Mouse (Mus musculus): Measurements from ENCODE around the gene Zc3h7b. TPM values are rescaled to one million over a fixed set of nuclear protein-coding genes. Genes with fewer than 3 reads are reported as not detected.

Zc3h7b gene
- polyA plus RNA-seq (2015; fragmentation: Nextera tagmentation; extraction: Ambion mirVana), result 13.8 and 13.9 TPM in 2 replicates

- 4% methylated on average over 54 of the region's 65 CpGs for WGBS
- Histone ChIP-seq H3K4me1 (ENCODE audit: insufficient read depth, low read depth, low read length) (0 out of 2 replicates have a peak, but pooled peaks cover 4% of the 10 kb centered on the region), H3K27ac (ENCODE audit: low read length) (peak within 1 kb of the TSS; percentile 94), H3K9me3 (ENCODE audit: low read length) (no peaks in the 10 kb centered on the region), H3K36me3 (ENCODE audit: insufficient read depth, low read length) (no peaks in the 10 kb centered on the region), H3K4me2 (replicated peaks; ENCODE audit: low read depth, low read length) (peak within 1 kb of the TSS; percentile 90), H3K27me3 (replicated peaks; ENCODE audit: insufficient read depth, low read length) (no peaks in the 10 kb centered on the region), H3K4me3 (ENCODE audit: low read depth, low read length) (peak within 1 kb of the TSS; percentile 99), H3K9ac (replicated peaks; ENCODE audit: low read depth) (peak within 1 kb of the TSS; percentile 97)
- ATAC-seq, result peak; percentile 90
- TF ChIP-seq CTCF (IDR thresholded peaks at IDR 0.05) (peak; percentile 36), EP300 (IDR thresholded peaks at IDR 0.05) (no peak)
- peak; percentile 91 for DNase-seq (ENCODE audit: low spot score)
These were observed at the start of gene Zc3h7b, which contains the start of gene Rangap1 for GRCm38 (mm10) chr15:81744992-81745600. Zc3h7b (plus strand) TSS chr15:81745057. Rangap1 (minus strand) TSS chr15:81745530.

- Histone ChIP-seq H3K9me3 (ENCODE audit: low read length) (no peaks in the 10 kb centered on the region), H3K27ac (ENCODE audit: low read length) (no peak within 1 kb of the TSS), H3K4me2 (replicated peaks; ENCODE audit: low read depth, low read length) (no peak within 1 kb of the TSS), H3K9ac (replicated peaks; ENCODE audit: low read depth) (no peak within 1 kb of the TSS), H3K4me1 (ENCODE audit: insufficient read depth, low read depth, low read length) (no peaks in the 10 kb centered on the region; the same call in 1 of the 2 replicates), H3K36me3 (ENCODE audit: insufficient read depth, low read length) (no peaks in the 10 kb centered on the region), H3K4me3 (ENCODE audit: low read depth, low read length) (no peak within 1 kb of the TSS), H3K27me3 (replicated peaks; ENCODE audit: insufficient read depth, low read length) (peaks cover 16% of the 10 kb centered on the region; the same call in 1 of the 2 replicates)
- WGBS, result 57% methylated on average over 7 of the region's 7 CpGs
- ATAC-seq (no peak), DNase-seq (ENCODE audit: low spot score) (no peak)
- TF ChIP-seq CTCF (IDR thresholded peaks at IDR 0.05) (no peak), EP300 (IDR thresholded peaks at IDR 0.05) (no peak)
These were observed 47.7 kb upstream of the Zc3h7b start, which contains the start of gene Chadl for GRCm38 (mm10) chr15:81697175-81697574. Chadl (minus strand) TSS chr15:81697287.

GRCm38 (mm10) chr15:81697847-81698246, 47.0 kb upstream of the Zc3h7b start:
- H3K4me3 ChIP-seq (ENCODE audit: low read depth, low read length), result no peak overlapping the region
- H3K27me3 ChIP-seq (replicated peaks; ENCODE audit: insufficient read depth, low read length), result peaks cover 10% of the 10 kb centered on the region; the same call in 1 of the 2 replicates
- H3K4me2 ChIP-seq (replicated peaks; ENCODE audit: low read depth, low read length), result no peak overlapping the region
- DNase-seq (ENCODE audit: low spot score) (peak; percentile 31), ATAC-seq (no peak)
- 32% methylated on average over 3 of the region's 3 CpGs for WGBS
- H3K9me3 ChIP-seq (ENCODE audit: low read length), result no peaks in the 10 kb centered on the region
- no peak overlapping the region for H3K9ac ChIP-seq (replicated peaks; ENCODE audit: low read depth)
- no peak for TF ChIP-seq EP300 (IDR thresholded peaks at IDR 0.05)
- peak; percentile 61 for TF ChIP-seq CTCF (IDR thresholded peaks at IDR 0.05)
- no peak overlapping the region for H3K27ac ChIP-seq (ENCODE audit: low read length)
- H3K4me1 ChIP-seq (ENCODE audit: insufficient read depth, low read depth, low read length), result no peaks in the 10 kb centered on the region; the same call in 1 of the 2 replicates
- no peaks in the 10 kb centered on the region for H3K36me3 ChIP-seq (ENCODE audit: insufficient read depth, low read length)

GRCm38 (mm10) chr15:81698532-81698931, 46.3 kb upstream of the Zc3h7b start:
- H3K27ac ChIP-seq (ENCODE audit: low read length), result no peak overlapping the region
- ATAC-seq, result peak; percentile 37
- peak; percentile 77 for DNase-seq (ENCODE audit: low spot score)
- TF ChIP-seq EP300 (IDR thresholded peaks at IDR 0.05) (no peak), CTCF (IDR thresholded peaks at IDR 0.05) (no peak)
- no peaks in the 10 kb centered on the region for H3K36me3 ChIP-seq (ENCODE audit: insufficient read depth, low read length)
- H3K4me2 ChIP-seq (replicated peaks; ENCODE audit: low read depth, low read length), result no peak overlapping the region
- H3K9me3 ChIP-seq (ENCODE audit: low read length), result no peaks in the 10 kb centered on the region
- no peak overlapping the region for H3K4me3 ChIP-seq (ENCODE audit: low read depth, low read length)
- no peak overlapping the region for H3K9ac ChIP-seq (replicated peaks; ENCODE audit: low read depth)
- H3K27me3 ChIP-seq (replicated peaks; ENCODE audit: insufficient read depth, low read length), result 0 out of 2 replicates have a peak, but pooled peaks cover 5% of the 10 kb centered on the region
- no peaks in the 10 kb centered on the region; the same call in 1 of the 2 replicates for H3K4me1 ChIP-seq (ENCODE audit: insufficient read depth, low read depth, low read length)
- WGBS, result 25% methylated on average over 2 of the region's 2 CpGs

- no peak for DNase-seq (ENCODE audit: low spot score)
- Histone ChIP-seq H3K27me3 (replicated peaks; ENCODE audit: insufficient read depth, low read length) (no peaks in the 10 kb centered on the region), H3K4me3 (ENCODE audit: low read depth, low read length) (no peak overlapping the region), H3K27ac (ENCODE audit: low read length) (no peak overlapping the region), H3K4me2 (replicated peaks; ENCODE audit: low read depth, low read length) (no peak overlapping the region), H3K36me3 (ENCODE audit: insufficient read depth, low read length) (no peaks in the 10 kb centered on the region), H3K9me3 (ENCODE audit: low read length) (no peaks in the 10 kb centered on the region), H3K9ac (replicated peaks; ENCODE audit: low read depth) (no peak overlapping the region), H3K4me1 (ENCODE audit: insufficient read depth, low read depth, low read length) (no peaks in the 10 kb centered on the region)
- ATAC-seq, result no peak
- TF ChIP-seq EP300 (IDR thresholded peaks at IDR 0.05) (no peak), CTCF (IDR thresholded peaks at IDR 0.05) (no peak)
- 70% methylated on average over 2 of the region's 2 CpGs for WGBS
These were observed 44.7 kb upstream of the Zc3h7b start for GRCm38 (mm10) chr15:81700161-81700560.

- ATAC-seq (no peak), DNase-seq (ENCODE audit: low spot score) (no peak)
- no peak for TF ChIP-seq EP300 (IDR thresholded peaks at IDR 0.05)
- Histone ChIP-seq H3K4me1 (ENCODE audit: insufficient read depth, low read depth, low read length) (no peaks in the 10 kb centered on the region), H3K27me3 (replicated peaks; ENCODE audit: insufficient read depth, low read length) (no peaks in the 10 kb centered on the region), H3K9ac (replicated peaks; ENCODE audit: low read depth) (no peak overlapping the region), H3K36me3 (ENCODE audit: insufficient read depth, low read length) (0 out of 2 replicates have a peak, but pooled peaks cover 3% of the 10 kb centered on the region), H3K4me3 (ENCODE audit: low read depth, low read length) (no peak overlapping the region), H3K4me2 (replicated peaks; ENCODE audit: low read depth, low read length) (no peak overlapping the region), H3K9me3 (ENCODE audit: low read length) (no peaks in the 10 kb centered on the region), H3K27ac (ENCODE audit: low read length) (no peak overlapping the region)
- 53% methylated on average over 8 of the region's 8 CpGs for WGBS
These were observed 44.3 kb upstream of the Zc3h7b start for GRCm38 (mm10) chr15:81700601-81701000.

Measured in lung, postnatal 0 days (tissue).